Mouse (Mus musculus): ENCODE measurements around the gene Gmppa. TPM values are rescaled to one million over a fixed set of nuclear protein-coding genes. Genes with fewer than 3 reads are reported as not detected.
A peak's percentile ranks its signal among the peaks of the same experiment; 100 is the strongest.

The Gmppa gene
- polyA plus RNA-seq (2014; fragmentation: Nextera tagmentation; extraction: Ambion mirVana) = 74.2 and 82.9 TPM in 2 replicates

DNA sequence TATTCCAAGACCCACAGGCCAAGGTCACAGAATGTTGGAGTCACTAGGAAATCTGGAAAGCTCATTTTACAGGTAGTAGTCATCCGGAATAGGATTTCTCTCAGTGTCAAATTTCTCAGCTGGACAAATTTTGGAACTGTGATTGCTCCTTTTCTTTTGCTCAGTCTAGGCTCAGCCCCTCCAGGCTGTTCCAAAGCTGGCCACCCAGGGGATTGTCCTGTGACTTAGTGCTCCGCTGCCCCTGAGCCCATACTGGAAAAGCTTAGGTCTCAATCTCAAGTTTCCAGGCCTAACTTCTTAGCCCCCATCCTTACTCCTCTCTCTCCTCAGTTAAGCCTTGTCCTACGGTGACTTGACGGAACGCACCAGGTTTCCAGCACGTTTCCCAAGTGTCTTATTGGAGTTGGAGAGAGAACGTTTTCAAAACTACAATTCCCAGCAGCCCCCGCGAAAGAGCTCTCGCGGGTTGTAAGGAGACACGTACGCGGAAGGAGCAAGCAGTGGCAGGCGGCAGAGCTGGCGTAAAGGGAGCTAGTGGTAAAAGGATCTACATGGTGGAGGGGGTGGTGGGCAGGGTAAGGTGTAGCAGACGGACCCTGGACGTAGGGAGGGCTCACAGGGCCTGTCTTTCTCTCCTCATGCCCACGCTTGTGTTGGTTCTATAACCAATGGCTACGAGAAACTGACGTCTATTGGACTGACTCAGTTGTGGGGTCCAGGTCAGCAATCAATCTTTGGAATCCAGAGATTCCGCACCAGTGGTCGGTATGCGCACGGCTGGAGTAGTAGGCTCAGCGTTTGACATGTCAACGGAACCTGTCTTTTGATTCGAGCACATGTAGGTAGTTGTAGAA, at the start of gene Gmppa:
TSS of gene Gmppa (plus strand) at position 456 of the 854 bp plus-strand sequence.
- ATAC-seq (ENCODE audit: low read depth) = peak; percentile 91
- peak within 1 kb of the TSS; percentile 79 for H3K27ac ChIP-seq (replicated peaks; ENCODE audit: low read depth, low read length)
- peaks cover 9% of the 10 kb centered on the region; the same call in 1 of the 2 replicates for H3K4me1 ChIP-seq (ENCODE audit: control insufficient read depth, insufficient read depth, low read length)
- H3K4me2 ChIP-seq (ENCODE audit: low read depth, low read length) = peak within 1 kb of the TSS; percentile 60
- WGBS = 4% methylated on average over 28 of the region's 28 CpGs
- H3K27me3 ChIP-seq (replicated peaks; ENCODE audit: control insufficient read depth, insufficient read depth, low read length) = no peaks in the 10 kb centered on the region
- peak within 1 kb of the TSS; percentile 79 for H3K9ac ChIP-seq (ENCODE audit: low read depth, low read length)
- peak within 1 kb of the TSS; percentile 56 for H3K4me3 ChIP-seq (ENCODE audit: low read depth, low read length)
- DNase-seq (ENCODE audit: low spot score) = peak; percentile 96
- H3K36me3 ChIP-seq (ENCODE audit: control insufficient read depth, insufficient read depth, low read length) = peaks cover 7% of the 10 kb centered on the region; the same call in 1 of the 2 replicates
- H3K9me3 ChIP-seq (ENCODE audit: control insufficient read depth, low read length) = no peaks in the 10 kb centered on the region

DNA sequence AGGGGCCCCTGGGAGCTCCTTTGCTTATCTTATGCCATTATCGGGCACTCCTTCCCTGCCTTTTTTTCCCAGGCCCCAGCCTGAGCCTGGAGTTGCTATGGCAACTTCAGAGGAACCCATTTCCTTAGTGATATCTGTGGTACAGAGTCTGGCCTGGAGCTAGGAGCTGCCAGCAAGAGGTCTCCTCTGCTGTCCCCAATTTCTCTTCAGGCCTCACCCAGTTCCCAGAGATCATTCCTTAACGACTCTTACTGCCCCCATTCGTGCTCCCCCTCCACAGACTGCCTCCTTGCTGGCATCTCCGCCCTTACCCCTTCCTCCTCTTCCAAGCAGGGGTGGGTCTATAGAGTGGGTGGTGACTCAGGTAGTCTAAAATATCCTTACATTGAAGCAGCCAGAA, 49.6 kb upstream of the Gmppa start:
- H3K4me1 ChIP-seq (ENCODE audit: control insufficient read depth, insufficient read depth, low read length) = peaks cover 18% of the 10 kb centered on the region
- DNase-seq (ENCODE audit: low spot score) = no peak

DNA sequence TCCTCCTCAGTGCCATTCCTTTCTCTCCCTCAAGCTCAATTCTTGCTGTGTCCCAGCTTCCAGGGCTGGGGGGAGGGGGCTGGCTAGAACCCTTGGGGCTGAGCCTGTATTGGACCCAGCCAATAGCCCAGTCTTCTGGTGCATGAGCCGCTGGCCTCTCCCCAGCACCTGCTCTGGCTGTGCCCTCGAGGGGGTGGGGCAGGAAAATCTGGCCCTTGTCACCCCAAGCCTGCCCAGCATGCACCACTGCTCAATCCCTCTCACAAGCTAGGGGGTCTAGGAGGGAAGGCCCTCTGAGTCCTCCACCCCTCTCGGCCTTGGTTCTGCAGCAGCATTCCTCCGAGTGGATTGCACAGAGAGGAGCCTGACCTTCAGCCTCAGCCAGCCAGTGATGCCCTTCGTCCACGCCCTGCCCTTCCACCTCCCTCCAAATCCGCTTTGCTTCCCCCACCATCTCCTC, 48.2 kb upstream of the Gmppa start:
- Histone ChIP-seq H3K27me3 (replicated peaks; ENCODE audit: control insufficient read depth, insufficient read depth, low read length) (peaks cover 39% of the 10 kb centered on the region), H3K4me2 (ENCODE audit: low read depth, low read length) (peak overlapping the region; percentile 58), H3K9ac (ENCODE audit: low read depth, low read length) (peak overlapping the region; percentile 54), H3K36me3 (ENCODE audit: control insufficient read depth, insufficient read depth, low read length) (peaks cover 6% of the 10 kb centered on the region), H3K9me3 (ENCODE audit: control insufficient read depth, low read length) (no peaks in the 10 kb centered on the region), H3K4me1 (ENCODE audit: control insufficient read depth, insufficient read depth, low read length) (peaks cover 18% of the 10 kb centered on the region), H3K27ac (replicated peaks; ENCODE audit: low read depth, low read length) (no peak overlapping the region), H3K4me3 (ENCODE audit: low read depth, low read length) (peak overlapping the region; percentile 35)
- ATAC-seq (ENCODE audit: low read depth) = no peak
- 27% methylated on average over 7 of the region's 7 CpGs for WGBS
- no peak for DNase-seq (ENCODE audit: low spot score)

More for the DNA sequence above, 49.6 kb upstream of the Gmppa start:
- no peak overlapping the region for H3K27ac ChIP-seq (replicated peaks; ENCODE audit: low read depth, low read length)
- H3K36me3 ChIP-seq (ENCODE audit: control insufficient read depth, insufficient read depth, low read length) = peaks cover 6% of the 10 kb centered on the region; the same call in 1 of the 2 replicates
- no peak overlapping the region for H3K4me3 ChIP-seq (ENCODE audit: low read depth, low read length)
- peaks cover 39% of the 10 kb centered on the region for H3K27me3 ChIP-seq (replicated peaks; ENCODE audit: control insufficient read depth, insufficient read depth, low read length)
- no peaks in the 10 kb centered on the region for H3K9me3 ChIP-seq (ENCODE audit: control insufficient read depth, low read length)
- no peak for ATAC-seq (ENCODE audit: low read depth)
- H3K4me2 ChIP-seq (ENCODE audit: low read depth, low read length) = no peak overlapping the region
- WGBS = 41% methylated on average over 4 of the region's 4 CpGs
- 0 out of 2 replicates have a peak overlapping the region, but pooled peaks have one; percentile 2 for H3K9ac ChIP-seq (ENCODE audit: low read depth, low read length)

DNA sequence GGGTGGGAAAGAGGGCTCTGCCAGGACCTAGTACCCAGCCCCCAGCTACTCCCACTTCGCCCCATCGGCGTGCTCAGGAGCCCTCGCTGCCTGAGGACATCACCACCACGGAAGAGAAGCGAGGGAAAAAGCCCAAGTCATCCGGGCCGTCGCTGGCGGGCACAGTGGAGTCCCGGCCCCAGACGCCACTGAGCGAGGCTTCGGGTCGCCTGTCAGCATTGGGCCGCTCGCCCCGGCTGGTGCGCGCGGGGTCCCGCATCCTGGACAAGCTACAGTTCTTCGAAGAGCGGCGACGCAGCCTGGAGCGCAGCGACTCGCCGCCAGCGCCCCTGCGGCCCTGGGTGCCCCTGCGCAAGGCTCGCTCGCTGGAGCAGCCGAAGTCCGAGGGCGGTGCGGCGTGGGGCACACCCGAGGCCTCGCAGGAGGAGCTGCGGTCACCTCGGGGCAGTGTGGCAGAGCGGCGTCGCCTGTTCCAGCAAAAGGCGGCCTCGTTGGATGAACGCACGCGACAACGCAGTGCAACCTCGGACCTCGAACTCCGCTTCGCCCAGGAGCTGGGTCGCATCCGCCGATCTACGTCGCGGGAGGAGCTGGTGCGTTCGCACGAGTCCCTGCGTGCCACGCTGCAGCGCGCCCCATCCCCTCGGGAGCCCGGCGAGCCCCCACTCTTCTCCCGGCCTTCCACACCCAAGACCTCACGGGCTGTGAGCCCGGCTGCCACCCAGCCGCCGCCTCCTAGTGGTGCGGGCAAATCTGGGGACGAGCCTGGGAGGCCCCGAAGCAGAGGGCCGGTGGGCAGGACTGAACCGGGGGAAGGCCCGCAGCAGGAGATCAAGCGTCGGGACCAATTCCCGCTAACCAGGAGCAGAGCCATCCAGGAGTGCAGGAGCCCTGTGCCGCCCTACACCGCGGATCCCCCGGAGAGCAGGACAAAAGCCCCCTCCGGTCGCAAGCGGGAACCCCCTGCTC, 47.5 kb upstream of the Gmppa start:
- 8% methylated on average over 24 of the region's 94 CpGs for WGBS
- H3K4me3 ChIP-seq (ENCODE audit: low read depth, low read length) = peak overlapping the region; percentile 35
- H3K27ac ChIP-seq (replicated peaks; ENCODE audit: low read depth, low read length) = no peak overlapping the region
- no peaks in the 10 kb centered on the region for H3K9me3 ChIP-seq (ENCODE audit: control insufficient read depth, low read length)
- ATAC-seq (ENCODE audit: low read depth) = peak; percentile 23; the same call in 1 of the 2 replicates
- H3K9ac ChIP-seq (ENCODE audit: low read depth, low read length) = peak overlapping the region; percentile 54
- peaks cover 6% of the 10 kb centered on the region for H3K36me3 ChIP-seq (ENCODE audit: control insufficient read depth, insufficient read depth, low read length)
- no peak for DNase-seq (ENCODE audit: low spot score)
- peaks cover 39% of the 10 kb centered on the region for H3K27me3 ChIP-seq (replicated peaks; ENCODE audit: control insufficient read depth, insufficient read depth, low read length)
- H3K4me2 ChIP-seq (ENCODE audit: low read depth, low read length) = peak overlapping the region; percentile 58
- peaks cover 23% of the 10 kb centered on the region for H3K4me1 ChIP-seq (ENCODE audit: control insufficient read depth, insufficient read depth, low read length)

DNA sequence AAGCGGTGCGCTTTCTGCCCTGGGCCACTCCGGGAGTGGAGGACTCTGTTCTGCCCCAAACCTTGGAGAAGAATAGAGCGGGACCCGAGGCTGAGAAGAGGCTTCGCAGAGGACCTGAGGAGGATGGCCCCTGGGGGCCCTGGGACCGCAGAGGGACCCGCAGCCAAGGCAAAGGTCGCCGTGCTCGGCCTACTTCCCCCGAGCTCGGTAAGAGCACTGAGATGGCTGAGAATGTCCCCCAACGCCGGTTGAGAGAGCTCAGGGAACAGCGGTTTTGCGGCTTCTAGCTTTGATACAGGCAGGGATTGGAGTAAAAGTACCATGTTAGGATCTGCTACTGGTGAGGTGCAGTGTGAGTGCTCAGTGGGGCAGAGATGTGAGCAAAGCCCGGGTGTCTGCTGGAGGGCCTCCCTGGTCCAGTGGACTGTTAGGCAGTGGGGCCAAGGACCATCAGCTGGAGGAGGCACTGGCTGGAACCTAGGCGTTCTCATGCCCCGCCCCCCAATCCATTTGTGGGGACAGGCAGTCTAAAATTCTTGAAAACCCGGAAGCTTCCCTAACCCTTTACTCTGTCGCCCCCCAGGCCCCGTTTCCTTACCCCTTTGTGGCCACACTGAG, 46.7 kb upstream of the Gmppa start:
- H3K27me3 ChIP-seq (replicated peaks; ENCODE audit: control insufficient read depth, insufficient read depth, low read length) = peaks cover 39% of the 10 kb centered on the region
- H3K4me3 ChIP-seq (ENCODE audit: low read depth, low read length) = peak overlapping the region; percentile 35
- no peak overlapping the region for H3K27ac ChIP-seq (replicated peaks; ENCODE audit: low read depth, low read length)
- 25% methylated on average over 22 of the region's 23 CpGs for WGBS
- peaks cover 10% of the 10 kb centered on the region for H3K36me3 ChIP-seq (ENCODE audit: control insufficient read depth, insufficient read depth, low read length)
- DNase-seq (ENCODE audit: low spot score) = no peak
- H3K4me1 ChIP-seq (ENCODE audit: control insufficient read depth, insufficient read depth, low read length) = peaks cover 29% of the 10 kb centered on the region
- no peak for ATAC-seq (ENCODE audit: low read depth)
- peak overlapping the region; percentile 58 for H3K4me2 ChIP-seq (ENCODE audit: low read depth, low read length)
- H3K9me3 ChIP-seq (ENCODE audit: control insufficient read depth, low read length) = no peaks in the 10 kb centered on the region
- peak overlapping the region; percentile 54 for H3K9ac ChIP-seq (ENCODE audit: low read depth, low read length)

DNA sequence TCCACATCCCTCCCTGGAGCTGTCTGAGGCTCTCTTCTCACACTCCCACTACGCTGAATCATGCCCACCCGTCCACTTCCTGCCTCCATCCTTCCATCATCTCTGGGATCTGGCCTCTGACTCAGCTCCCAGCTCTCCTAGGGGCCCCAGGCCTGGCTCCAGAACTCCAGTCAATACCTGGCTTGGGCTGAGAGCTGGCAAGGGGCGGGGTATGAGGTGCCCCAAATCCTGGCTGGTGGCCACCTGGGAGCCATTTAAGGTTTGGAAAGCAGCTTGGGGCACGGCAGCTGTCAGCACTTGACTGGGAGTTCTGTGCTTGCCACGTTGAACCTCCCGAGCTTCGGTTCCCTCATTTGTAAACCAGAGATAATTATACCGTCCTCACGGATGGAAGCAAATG, 42.6 kb upstream of the Gmppa start:
- Histone ChIP-seq H3K4me2 (ENCODE audit: low read depth, low read length) (no peak overlapping the region), H3K4me3 (ENCODE audit: low read depth, low read length) (no peak overlapping the region), H3K9me3 (ENCODE audit: control insufficient read depth, low read length) (no peaks in the 10 kb centered on the region), H3K36me3 (ENCODE audit: control insufficient read depth, insufficient read depth, low read length) (peaks cover 33% of the 10 kb centered on the region), H3K27ac (replicated peaks; ENCODE audit: low read depth, low read length) (no peak overlapping the region), H3K9ac (ENCODE audit: low read depth, low read length) (no peak overlapping the region), H3K4me1 (ENCODE audit: control insufficient read depth, insufficient read depth, low read length) (peaks cover 18% of the 10 kb centered on the region), H3K27me3 (replicated peaks; ENCODE audit: control insufficient read depth, insufficient read depth, low read length) (peaks cover 16% of the 10 kb centered on the region)
- ATAC-seq (ENCODE audit: low read depth) (no peak), DNase-seq (ENCODE audit: low spot score) (peak; percentile 47)
- 51% methylated on average over 9 of the region's 9 CpGs for WGBS

DNA sequence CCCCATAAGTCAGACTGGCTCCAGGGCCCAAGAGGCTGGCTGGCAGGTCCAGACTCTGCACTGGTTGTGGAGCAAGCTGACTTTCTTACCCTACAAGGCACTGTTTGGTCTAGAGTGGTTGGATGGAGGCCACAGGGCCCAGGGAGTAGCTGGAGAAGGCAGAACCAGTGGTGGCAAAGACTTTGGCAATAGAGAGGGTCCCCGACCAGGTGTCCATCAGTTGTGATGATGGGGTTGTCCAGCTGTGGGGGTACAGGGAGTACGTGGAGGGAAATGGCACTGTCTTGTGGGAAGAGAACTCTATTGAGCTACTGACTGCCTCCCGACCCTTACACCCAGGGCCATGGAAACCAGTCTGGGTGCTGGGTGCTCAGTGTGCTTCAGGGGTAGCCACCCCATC, 41.9 kb upstream of the Gmppa start:
- no peak for DNase-seq (ENCODE audit: low spot score)
- Histone ChIP-seq H3K9ac (ENCODE audit: low read depth, low read length) (no peak overlapping the region), H3K9me3 (ENCODE audit: control insufficient read depth, low read length) (no peaks in the 10 kb centered on the region), H3K4me2 (ENCODE audit: low read depth, low read length) (no peak overlapping the region), H3K4me1 (ENCODE audit: control insufficient read depth, insufficient read depth, low read length) (peaks cover 17% of the 10 kb centered on the region), H3K27me3 (replicated peaks; ENCODE audit: control insufficient read depth, insufficient read depth, low read length) (peaks cover 9% of the 10 kb centered on the region), H3K27ac (replicated peaks; ENCODE audit: low read depth, low read length) (0 out of 2 replicates have a peak overlapping the region, but pooled peaks have one; percentile 6), H3K36me3 (ENCODE audit: control insufficient read depth, insufficient read depth, low read length) (peaks cover 33% of the 10 kb centered on the region), H3K4me3 (ENCODE audit: low read depth, low read length) (no peak overlapping the region)
- WGBS = 85% methylated on average over 3 of the region's 3 CpGs
- no peak for ATAC-seq (ENCODE audit: low read depth)

All from embryonic facial prominence, embryonic 14.5 days (tissue).